Mouse (Mus musculus): ENCODE data around the gene Gm17268. TPM values are rescaled to one million over a fixed set of nuclear protein-coding genes. Genes with fewer than 3 reads are reported as not detected.

The Gm17268 gene
- polyA plus RNA-seq, 1 experiment: not detected

DNA sequence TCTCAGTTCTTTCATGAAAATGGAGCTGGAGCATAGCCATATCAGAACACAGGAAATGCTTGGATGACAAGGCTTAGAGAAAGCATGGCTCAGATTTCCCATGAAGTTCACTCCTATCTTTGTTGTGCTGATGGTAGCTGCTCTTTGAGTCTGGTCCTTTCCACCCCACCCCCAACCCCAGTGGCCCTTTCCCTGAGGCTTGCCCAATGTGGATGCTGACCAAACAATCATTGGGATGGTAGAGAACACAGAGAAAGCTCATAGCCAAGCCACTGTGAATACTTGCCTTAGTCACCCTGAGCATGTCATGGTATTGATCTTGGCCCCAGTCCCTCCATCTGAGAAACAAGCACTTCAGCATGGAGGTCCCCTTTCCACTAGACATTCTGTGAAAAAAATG lies 6.2 kb downstream of the Gm17268 start:
- Histone ChIP-seq H3K27me3 (replicated peaks; ENCODE audit: control insufficient read depth, insufficient read depth, low read length) (no peaks in the 10 kb centered on the region), H3K27ac (ENCODE audit: insufficient read depth, low read depth, low read length) (peak overlapping the region; percentile 51; the same call in 1 of the 2 replicates), H3K36me3 (ENCODE audit: control insufficient read depth, insufficient read depth, low read length) (no peaks in the 10 kb centered on the region), H3K4me3 (ENCODE audit: insufficient read depth, low read depth, low read length) (no peak overlapping the region), H3K4me1 (ENCODE audit: control insufficient read depth, insufficient read depth, low read length) (no peaks in the 10 kb centered on the region)
- TF ChIP-seq CTCF (conservative IDR thresholded peaks at IDR 0.05; ENCODE audit: insufficient read depth, insufficient read length, low read depth, low read length): no peak
- no peak for TF ChIP-seq POLR2A (IDR thresholded peaks at IDR 0.05; ENCODE audit: low read depth, low read length)
- peak; percentile 13 for DNase-seq

DNA sequence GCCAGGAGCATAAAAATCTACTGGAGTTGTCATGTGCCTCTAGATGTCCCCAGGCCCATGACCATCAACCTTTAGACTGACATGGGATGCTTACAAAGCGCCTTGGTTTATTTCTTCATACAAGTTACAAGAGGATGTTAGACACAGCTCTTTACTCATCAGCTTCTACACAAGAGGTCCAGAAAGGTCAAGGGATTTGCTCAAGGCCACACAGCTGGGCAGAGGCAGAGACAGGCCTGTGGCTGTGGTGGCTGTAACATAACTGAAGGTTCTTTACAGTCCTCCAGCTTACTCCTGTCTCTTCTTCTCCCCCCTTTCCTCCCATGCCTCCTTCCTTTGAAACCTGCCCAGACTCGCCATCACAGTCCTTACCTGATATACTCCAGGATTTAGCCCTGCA lies 8.2 kb downstream of the Gm17268 start:
- DNase-seq: no peak
- WGBS: 73% methylated on average over 2 of the region's 2 CpGs
- no peaks in the 10 kb centered on the region for H3K36me3 ChIP-seq (ENCODE audit: control insufficient read depth, insufficient read depth, low read length)
- H3K4me3 ChIP-seq (ENCODE audit: insufficient read depth, low read depth, low read length): no peak overlapping the region
- no peaks in the 10 kb centered on the region for H3K27me3 ChIP-seq (replicated peaks; ENCODE audit: control insufficient read depth, insufficient read depth, low read length)
- no peak for TF ChIP-seq CTCF (conservative IDR thresholded peaks at IDR 0.05; ENCODE audit: insufficient read depth, insufficient read length, low read depth, low read length)
- no peak for TF ChIP-seq POLR2A (IDR thresholded peaks at IDR 0.05; ENCODE audit: low read depth, low read length)
- H3K27ac ChIP-seq (ENCODE audit: insufficient read depth, low read depth, low read length): no peak overlapping the region
- no peaks in the 10 kb centered on the region for H3K4me1 ChIP-seq (ENCODE audit: control insufficient read depth, insufficient read depth, low read length)

DNA sequence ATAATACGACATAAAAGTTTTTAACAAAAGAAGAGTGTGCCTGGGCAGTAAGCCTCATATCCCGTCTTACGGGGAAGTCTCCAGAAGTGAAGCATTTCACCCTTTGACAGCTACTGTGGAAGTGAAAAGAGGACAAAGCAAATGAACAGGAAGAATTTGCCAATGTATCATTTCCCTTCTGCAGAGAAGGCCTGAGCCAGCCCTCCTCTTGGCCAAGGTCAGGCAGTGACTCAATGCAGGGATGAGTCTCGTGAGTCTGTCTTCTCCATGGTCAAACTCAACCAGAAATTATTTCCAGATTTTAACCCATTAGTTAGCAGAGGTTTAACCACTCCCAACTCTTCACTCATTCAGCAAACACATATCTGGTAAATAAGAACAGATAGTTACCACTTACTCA lies 14.6 kb downstream of the Gm17268 start:
- no peaks in the 10 kb centered on the region for H3K4me1 ChIP-seq (ENCODE audit: control insufficient read depth, insufficient read depth, low read length)
- H3K27ac ChIP-seq (ENCODE audit: insufficient read depth, low read depth, low read length): no peak overlapping the region
- 61% methylated on average over 4 of the region's 4 CpGs for WGBS
- TF ChIP-seq POLR2A (IDR thresholded peaks at IDR 0.05; ENCODE audit: low read depth, low read length): no peak
- no peak for TF ChIP-seq CTCF (conservative IDR thresholded peaks at IDR 0.05; ENCODE audit: insufficient read depth, insufficient read length, low read depth, low read length)
- no peaks in the 10 kb centered on the region for H3K36me3 ChIP-seq (ENCODE audit: control insufficient read depth, insufficient read depth, low read length)
- H3K27me3 ChIP-seq (replicated peaks; ENCODE audit: control insufficient read depth, insufficient read depth, low read length): no peaks in the 10 kb centered on the region
- H3K4me3 ChIP-seq (ENCODE audit: insufficient read depth, low read depth, low read length): no peak overlapping the region
- DNase-seq: no peak

DNA sequence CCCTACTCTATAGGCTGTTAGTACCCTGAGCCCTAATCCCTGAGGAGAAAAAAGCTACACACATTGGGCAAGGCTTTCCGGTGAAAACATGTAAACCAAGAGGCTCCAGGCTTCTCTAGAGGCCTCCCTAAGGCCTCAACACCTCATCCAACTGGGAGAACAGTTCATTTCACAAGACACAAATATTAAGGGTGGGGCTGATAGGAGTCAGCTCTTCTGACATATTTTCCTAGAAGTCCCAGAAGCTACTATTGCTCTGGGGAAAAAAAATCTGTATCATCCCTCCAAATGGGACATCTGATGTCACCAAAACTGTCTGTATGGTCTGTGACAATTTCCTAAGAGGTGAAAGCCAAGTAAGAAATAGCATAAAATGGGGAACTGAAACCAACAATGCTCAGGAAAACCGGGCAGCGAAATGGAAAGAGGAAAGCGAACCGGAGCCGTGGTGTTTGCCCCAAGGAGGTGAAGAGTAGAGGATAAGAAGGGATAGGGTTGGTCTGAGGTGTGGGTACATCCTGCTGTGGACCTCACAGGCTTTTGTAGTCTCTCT lies 15.8 kb downstream of the Gm17268 start:
- DNase-seq: no peak
- WGBS: 89% methylated on average over 6 of the region's 6 CpGs
- TF ChIP-seq CTCF (conservative IDR thresholded peaks at IDR 0.05; ENCODE audit: insufficient read depth, insufficient read length, low read depth, low read length) (no peak), POLR2A (IDR thresholded peaks at IDR 0.05; ENCODE audit: low read depth, low read length) (no peak)

DNA sequence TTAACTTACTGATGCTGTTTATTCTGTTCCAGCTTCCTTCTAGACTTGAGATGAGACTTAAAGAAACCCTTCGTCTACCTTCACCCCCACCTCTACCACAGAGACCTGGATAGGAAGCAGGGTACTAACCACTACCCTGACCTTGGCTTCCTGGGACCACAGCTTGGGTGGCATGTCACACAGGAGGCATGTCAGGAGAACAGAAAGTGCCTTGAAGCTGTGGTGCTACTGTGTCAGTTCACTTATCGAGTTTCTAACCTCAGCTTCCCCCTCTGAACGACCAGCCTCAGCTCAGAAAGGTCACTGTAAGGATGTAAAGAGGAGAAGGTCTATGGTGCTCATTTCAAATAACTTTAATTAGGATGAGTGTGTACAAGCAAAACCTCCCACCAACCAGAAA lies 17.0 kb downstream of the Gm17268 start:
- no peaks in the 10 kb centered on the region for H3K27me3 ChIP-seq (replicated peaks; ENCODE audit: control insufficient read depth, insufficient read depth, low read length)
- no peak overlapping the region for H3K27ac ChIP-seq (ENCODE audit: insufficient read depth, low read depth, low read length)
- no peaks in the 10 kb centered on the region for H3K4me1 ChIP-seq (ENCODE audit: control insufficient read depth, insufficient read depth, low read length)
- no peaks in the 10 kb centered on the region for H3K36me3 ChIP-seq (ENCODE audit: control insufficient read depth, insufficient read depth, low read length)
- DNase-seq: no peak
- WGBS: 56% methylated on average over 3 of the region's 3 CpGs
- H3K4me3 ChIP-seq (ENCODE audit: insufficient read depth, low read depth, low read length): no peak overlapping the region
- TF ChIP-seq POLR2A (IDR thresholded peaks at IDR 0.05; ENCODE audit: low read depth, low read length): no peak
- TF ChIP-seq CTCF (conservative IDR thresholded peaks at IDR 0.05; ENCODE audit: insufficient read depth, insufficient read length, low read depth, low read length): no peak

More for the DNA sequence above, 15.8 kb downstream of the Gm17268 start:
- Histone ChIP-seq H3K36me3 (ENCODE audit: control insufficient read depth, insufficient read depth, low read length) (no peaks in the 10 kb centered on the region), H3K27me3 (replicated peaks; ENCODE audit: control insufficient read depth, insufficient read depth, low read length) (no peaks in the 10 kb centered on the region), H3K4me3 (ENCODE audit: insufficient read depth, low read depth, low read length) (no peak overlapping the region), H3K4me1 (ENCODE audit: control insufficient read depth, insufficient read depth, low read length) (no peaks in the 10 kb centered on the region), H3K27ac (ENCODE audit: insufficient read depth, low read depth, low read length) (no peak overlapping the region)

DNA sequence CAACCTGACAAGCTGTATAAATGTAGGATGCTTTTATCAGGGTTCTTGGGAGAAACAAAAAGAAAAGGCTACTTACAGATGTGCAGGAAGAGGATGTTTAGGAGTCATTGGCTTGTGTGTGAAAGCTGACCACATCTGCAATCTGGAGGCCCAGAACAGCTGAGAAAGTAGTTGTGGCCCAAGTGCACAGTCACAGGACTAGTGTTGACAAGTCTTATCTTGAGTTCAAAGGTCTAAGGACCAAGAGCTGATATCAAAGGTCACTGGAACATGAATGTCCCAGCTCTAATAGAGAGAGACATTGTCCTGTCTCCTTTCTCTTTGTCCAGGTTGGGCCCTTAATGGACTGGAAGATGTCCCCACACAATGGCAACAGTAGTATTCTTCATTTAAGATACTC lies 18.6 kb downstream of the Gm17268 start:
- Histone ChIP-seq H3K4me1 (ENCODE audit: control insufficient read depth, insufficient read depth, low read length) (no peaks in the 10 kb centered on the region), H3K27me3 (replicated peaks; ENCODE audit: control insufficient read depth, insufficient read depth, low read length) (no peaks in the 10 kb centered on the region), H3K27ac (ENCODE audit: insufficient read depth, low read depth, low read length) (no peak overlapping the region), H3K36me3 (ENCODE audit: control insufficient read depth, insufficient read depth, low read length) (no peaks in the 10 kb centered on the region), H3K4me3 (ENCODE audit: insufficient read depth, low read depth, low read length) (no peak overlapping the region)
- no peak for DNase-seq
- TF ChIP-seq POLR2A (IDR thresholded peaks at IDR 0.05; ENCODE audit: low read depth, low read length): no peak
- no peak for TF ChIP-seq CTCF (conservative IDR thresholded peaks at IDR 0.05; ENCODE audit: insufficient read depth, insufficient read length, low read depth, low read length)

DNA sequence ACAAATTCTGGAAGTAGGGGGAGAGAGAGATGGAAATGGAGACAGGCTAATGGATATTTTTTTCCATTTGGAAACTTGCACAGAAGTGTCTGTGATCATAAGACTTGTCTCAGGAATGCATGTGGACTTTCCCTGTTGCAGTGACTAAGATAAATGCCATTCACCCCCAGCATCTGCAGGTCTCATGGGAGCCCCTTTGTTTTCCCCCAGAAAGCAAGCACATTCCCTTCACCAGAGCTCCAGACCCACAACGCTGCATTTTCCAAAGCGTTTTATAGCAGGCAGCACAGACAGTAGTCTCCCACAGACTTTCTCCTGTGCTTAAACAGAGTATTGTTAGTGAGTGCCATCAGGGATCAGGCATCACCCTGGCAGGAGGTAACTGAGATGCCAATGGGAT lies 19.0 kb downstream of the Gm17268 start:
- no peak overlapping the region for H3K27ac ChIP-seq (ENCODE audit: insufficient read depth, low read depth, low read length)
- H3K36me3 ChIP-seq (ENCODE audit: control insufficient read depth, insufficient read depth, low read length): no peaks in the 10 kb centered on the region
- H3K4me1 ChIP-seq (ENCODE audit: control insufficient read depth, insufficient read depth, low read length): no peaks in the 10 kb centered on the region
- H3K27me3 ChIP-seq (replicated peaks; ENCODE audit: control insufficient read depth, insufficient read depth, low read length): no peaks in the 10 kb centered on the region
- no peak overlapping the region for H3K4me3 ChIP-seq (ENCODE audit: insufficient read depth, low read depth, low read length)
- no peak for DNase-seq
- TF ChIP-seq CTCF (conservative IDR thresholded peaks at IDR 0.05; ENCODE audit: insufficient read depth, insufficient read length, low read depth, low read length) (no peak), POLR2A (IDR thresholded peaks at IDR 0.05; ENCODE audit: low read depth, low read length) (no peak)
- 49% methylated on average over 2 of the region's 2 CpGs for WGBS
